In genomic region chr3:107073863-107074262, GRCm38 (mm10) we compare ENCODE assay signal across 17 mouse cellular contexts. TPM values are rescaled to one million over a fixed set of nuclear protein-coding genes. Genes with fewer than 3 reads are reported as not detected.
DNase-seq lines count a peak whose midpoint lies in the region; ATAC-seq and TF ChIP-seq lines count a peak whose summit lies in the region.
"Had no signal": no experiment of that assay in that cellular context is flagged by ENCODE, and none has a peak within 500 bp of the region (broad histone marks: within the 10 kb centered on the region; RNA-seq: fewer than 3 reads in every experiment).

No protein-coding gene starts in this region.

- DNase-seq in layer of hippocampus, adult 2 months (ENCODE audit: low spot score in 2 of 2), result no peak
- no peak for DNase-seq in layer of hippocampus, adult 8-10 months (ENCODE audit: low spot score in 2 of 2)
- no peak for DNase-seq in spleen, adult 2 months (ENCODE audit: low read depth in 1 of 2, low spot score in 2 of 2)
- DNase-seq in spleen, postnatal 4 days (ENCODE audit: low spot score in 2 of 2), result no peak
- DNase-seq: adrenal gland, postnatal 25 days; cerebellum, adult 11-12 months; cerebellum, postnatal 36 days; gastrocnemius, adult 2 months; heart, postnatal 10 days had no signal

- H3K4me1 ChIP-seq in spleen, adult 2 months (ENCODE audit: control insufficient read depth, insufficient read depth, insufficient read length), result peaks cover 12% of the 10 kb centered on the region; the same call in 1 of the 2 replicates
- H3K4me1 ChIP-seq in bone marrow, adult 2 months (ENCODE audit: control insufficient read depth, insufficient read depth, low read length), result no peaks in the 10 kb centered on the region; the same call in 1 of the 2 replicates
- H3K4me1 ChIP-seq in small intestine, adult 2 months (ENCODE audit: control insufficient read depth, insufficient read depth, insufficient read length, low read length), result no peaks in the 10 kb centered on the region; the same call in 1 of the 2 replicates
- H3K4me1 ChIP-seq in neural tube, embryonic 15.5 days, result no peaks in the 10 kb centered on the region
- H3K4me1 ChIP-seq: forebrain, embryonic 12.5 days; liver, embryonic 15.5 days had no signal

- H3K27me3 ChIP-seq in spleen, adult 2 months (ENCODE audit: control insufficient read depth, insufficient read depth, low read length), result no peaks in the 10 kb centered on the region
- no peaks in the 10 kb centered on the region for H3K27me3 ChIP-seq in small intestine, adult 2 months (ENCODE audit: control insufficient read depth, insufficient read depth, low read length)
- no peaks in the 10 kb centered on the region for H3K27me3 ChIP-seq in neural tube, embryonic 15.5 days (replicated peaks)
- H3K27me3 ChIP-seq: forebrain, embryonic 12.5 days; liver, embryonic 15.5 days had no signal

- H3K4me3 ChIP-seq in layer of hippocampus, adult 2 months, result no peak overlapping the region
- no peak overlapping the region for H3K4me3 ChIP-seq in spleen, adult 2 months (ENCODE audit: extremely low read depth, insufficient read depth, insufficient read length)
- no peak overlapping the region for H3K4me3 ChIP-seq in bone marrow, adult 2 months (replicated peaks; ENCODE audit: control insufficient read depth, low read depth, low read length)
- H3K4me3 ChIP-seq in small intestine, adult 2 months (ENCODE audit: low read depth, low read length), result no peak overlapping the region
- H3K4me3 ChIP-seq in neural tube, embryonic 15.5 days (replicated peaks), result no peak overlapping the region
- H3K4me3 ChIP-seq: forebrain, embryonic 12.5 days; gastrocnemius, adult 2 months; liver, embryonic 15.5 days had no signal

- WGBS in spleen, adult 2 months, result 55% methylated on average over 2 of the region's 2 CpGs
- 56% methylated on average over 2 of the region's 2 CpGs for WGBS in bone marrow, adult 2 months
- 52% methylated on average over 2 of the region's 2 CpGs for WGBS in small intestine, adult 2 months
- WGBS in neural tube, embryonic 15.5 days, result 72% methylated on average over 2 of the region's 2 CpGs

- TF ChIP-seq CTCF in layer of hippocampus, adult 2 months (conservative IDR thresholded peaks at IDR 0.05), result 0 out of 2 replicates have a peak, but pooled peaks have one; percentile 3
- TF ChIP-seq CTCF in spleen, adult 2 months (IDR thresholded peaks at IDR 0.05; ENCODE audit: extremely low read depth, insufficient read depth, insufficient read length, insufficient replicate concordance), result peak; percentile 18; the same call in 1 of the 2 replicates
- peak; percentile 33; the same call in 1 of the 2 replicates for TF ChIP-seq CTCF in bone marrow, adult 2 months (IDR thresholded peaks at IDR 0.05; ENCODE audit: control insufficient read depth, insufficient read depth, low read length)
- peak; percentile 8; the same call in 1 of the 2 replicates for TF ChIP-seq CTCF in small intestine, adult 2 months (IDR thresholded peaks at IDR 0.05; ENCODE audit: extremely low read depth, insufficient read length, insufficient replicate concordance, low read depth, low read length)

- no peaks in the 10 kb centered on the region for H3K9me3 ChIP-seq in neural tube, embryonic 15.5 days (replicated peaks)
- H3K9me3 ChIP-seq: forebrain, embryonic 12.5 days; liver, embryonic 15.5 days had no signal

- no peak for ATAC-seq in neural tube, embryonic 15.5 days (ENCODE audit: low FRiP score)
- ATAC-seq: midbrain, embryonic 16.5 days had no signal

- no peak overlapping the region for H3K4me2 ChIP-seq in neural tube, embryonic 15.5 days
- H3K4me2 ChIP-seq: forebrain, embryonic 12.5 days; heart, embryonic 11.5 days; liver, embryonic 15.5 days had no signal

- no peak overlapping the region for H3K9ac ChIP-seq in neural tube, embryonic 15.5 days (replicated peaks)
- H3K9ac ChIP-seq: forebrain, embryonic 12.5 days; liver, embryonic 15.5 days had no signal

- H3K27ac ChIP-seq in layer of hippocampus, adult 2 months, result no peak overlapping the region
- H3K27ac ChIP-seq in spleen, adult 2 months (ENCODE audit: insufficient read depth, low read length), result no peak overlapping the region
- no peak overlapping the region for H3K27ac ChIP-seq in bone marrow, adult 2 months (ENCODE audit: control insufficient read depth, insufficient read depth, low read depth, low read length, poor library complexity)
- no peak overlapping the region for H3K27ac ChIP-seq in small intestine, adult 2 months (ENCODE audit: insufficient read depth, low read depth, low read length)
- H3K27ac ChIP-seq in neural tube, embryonic 15.5 days (replicated peaks), result no peak overlapping the region
- H3K27ac ChIP-seq: forebrain, embryonic 12.5 days; gastrocnemius, adult 2 months; liver, embryonic 15.5 days; macrophage had no signal

- no peak for TF ChIP-seq POLR2A in spleen, adult 2 months (IDR thresholded peaks at IDR 0.05; ENCODE audit: low read depth, low read length)
- TF ChIP-seq POLR2A in bone marrow, adult 2 months (IDR thresholded peaks at IDR 0.05; ENCODE audit: borderline replicate concordance, control insufficient read depth, low read depth, low read length), result no peak
- no peak for TF ChIP-seq POLR2A in small intestine, adult 2 months (IDR thresholded peaks at IDR 0.05; ENCODE audit: low read depth, low read length)

- no peaks in the 10 kb centered on the region for H3K36me3 ChIP-seq in spleen, adult 2 months (ENCODE audit: control insufficient read depth, insufficient read depth, low read length)
- H3K36me3 ChIP-seq in small intestine, adult 2 months (ENCODE audit: control insufficient read depth, insufficient read depth, low read length), result no peaks in the 10 kb centered on the region
- H3K36me3 ChIP-seq in neural tube, embryonic 15.5 days, result no peaks in the 10 kb centered on the region
- H3K36me3 ChIP-seq: forebrain, embryonic 12.5 days; liver, embryonic 15.5 days had no signal

RNA-seq across cellular contexts. Expression of gene Kcna2, which starts 27.1 kb away (rescaled TPM):
- total RNA-seq in layer of hippocampus, adult 2 months (2021), result 10 to 100 TPM; 89.7 to 94.9 TPM
- total RNA-seq in layer of hippocampus, adult 8-10 months (2022), result 100 to 1,000 TPM in 2 of 4 experiments, 10 to 100 TPM in 2; 84.2 to 114 (median 96.6) TPM
- polyA plus RNA-seq in spleen, adult 2 months (2012; rRNA removed), result 2.5 and 3.8 TPM in 2 replicates
- 0.81 and 1.9 TPM in 2 replicates for polyA plus RNA-seq in bone marrow, adult 2 months (2011; ENCODE audit: insufficient read depth, insufficient read length, low replicate concordance, missing spikeins)
- 0.46 and 0.48 TPM in 2 replicates for polyA plus RNA-seq in small intestine, adult 2 months (2012; rRNA removed)
- polyA plus RNA-seq in neural tube, embryonic 15.5 days (2015; fragmentation: Nextera tagmentation; extraction: Ambion mirVana), result 1.8 and 2.0 TPM in 2 replicates

RNA-seq across cellular contexts. Expression of gene Kcna3, which starts 37.9 kb away (rescaled TPM):
- total RNA-seq in layer of hippocampus, adult 2 months (2021), result 10 to 100 TPM; 21.1 to 21.4 TPM
- 10 to 100 TPM; 19.8 to 22.5 (median 21.0) TPM for total RNA-seq in layer of hippocampus, adult 8-10 months (2022)
- 21.0 and 32.2 TPM in 2 replicates for polyA plus RNA-seq in spleen, adult 2 months (2012; rRNA removed)
- 5.6 and 11.1 TPM in 2 replicates for polyA plus RNA-seq in bone marrow, adult 2 months (2011; ENCODE audit: insufficient read depth, insufficient read length, low replicate concordance, missing spikeins)
- polyA plus RNA-seq in small intestine, adult 2 months (2012; rRNA removed), result 2.5 and 3.9 TPM in 2 replicates
- polyA plus RNA-seq in neural tube, embryonic 15.5 days (2015; fragmentation: Nextera tagmentation; extraction: Ambion mirVana), result 7.9 and 9.2 TPM in 2 replicates
- total RNA-seq: gastrocnemius, adult 2 months had no signal
